17 mouse cellular contexts compared by ENCODE assay signal in genomic region chr10:23073431-23073830, GRCm38 (mm10).
"Had no signal": no experiment of that assay in that cellular context is flagged by ENCODE, and none has a peak within 500 bp of the region (broad histone marks: within the 10 kb centered on the region; RNA-seq: fewer than 3 reads in every experiment).

No protein-coding gene starts in this region.

- H3K36me3 ChIP-seq: lung, embryonic 15.5 days; midbrain, embryonic 13.5 days; midbrain, embryonic 15.5 days; neural tube, embryonic 12.5 days; stomach, embryonic 15.5 days had no signal

- ATAC-seq: lung, postnatal 0 days; midbrain, embryonic 13.5 days; midbrain, embryonic 15.5 days had no signal

- DNase-seq: lung, adult 2 months; lung, postnatal 14 days; lung, postnatal 36 days; right cerebral cortex, postnatal 14 days; thymus, adult 2 months; thymus, postnatal 25 days; thymus, postnatal 4 days had no signal

- H3K9ac ChIP-seq: lung, embryonic 15.5 days; midbrain, embryonic 13.5 days; midbrain, embryonic 15.5 days; neural tube, embryonic 12.5 days; stomach, embryonic 15.5 days had no signal

- H3K4me2 ChIP-seq: lung, embryonic 15.5 days; midbrain, embryonic 11.5 days; midbrain, embryonic 13.5 days; midbrain, embryonic 15.5 days; neural tube, embryonic 12.5 days; stomach, embryonic 15.5 days had no signal

- H3K27me3 ChIP-seq: lung, embryonic 15.5 days; megakaryocyte, embryonic 14.5 days; midbrain, embryonic 13.5 days; midbrain, embryonic 15.5 days; neural tube, embryonic 12.5 days; stomach, embryonic 15.5 days had no signal

- H3K4me3 ChIP-seq: lung, embryonic 15.5 days; megakaryocyte, embryonic 14.5 days; midbrain, embryonic 13.5 days; midbrain, embryonic 15.5 days; neural tube, embryonic 12.5 days; stomach, embryonic 15.5 days had no signal

- H3K27ac ChIP-seq: lung, embryonic 15.5 days; macrophage; midbrain, embryonic 13.5 days; midbrain, embryonic 15.5 days; neural tube, embryonic 12.5 days; stomach, embryonic 15.5 days; stomach, postnatal 0 days had no signal

- H3K9me3 ChIP-seq: lung, embryonic 15.5 days; megakaryocyte, embryonic 14.5 days; midbrain, embryonic 13.5 days; midbrain, embryonic 15.5 days; neural tube, embryonic 12.5 days; stomach, embryonic 15.5 days had no signal

- H3K4me1 ChIP-seq: lung, embryonic 15.5 days; megakaryocyte, embryonic 14.5 days; midbrain, embryonic 13.5 days; midbrain, embryonic 15.5 days; neural tube, embryonic 12.5 days; stomach, embryonic 15.5 days had no signal
